Mouse (Mus musculus) liver, embryonic 14.5 days (tissue): Measurements from ENCODE around the gene Il1r1.
"Not testable (repeated sequence)": the region's sequence is repeated elsewhere in the genome, so short reads cannot be mapped to it uniquely, and the experiment has no call there.

Experiments
- CTCF ChIP-seq: IDR thresholded peaks from 2 replicates; pipeline ENCODE4 v1.5.1; 2016; ENCODE audit warnings: antibody characterized with exemption, low read depth, control low read depth
- EP300 ChIP-seq: IDR thresholded peaks from 2 replicates; pipeline ENCODE4 v1.6.1; 2016; ENCODE audit warnings: antibody characterized with exemption, low read depth

DNA sequence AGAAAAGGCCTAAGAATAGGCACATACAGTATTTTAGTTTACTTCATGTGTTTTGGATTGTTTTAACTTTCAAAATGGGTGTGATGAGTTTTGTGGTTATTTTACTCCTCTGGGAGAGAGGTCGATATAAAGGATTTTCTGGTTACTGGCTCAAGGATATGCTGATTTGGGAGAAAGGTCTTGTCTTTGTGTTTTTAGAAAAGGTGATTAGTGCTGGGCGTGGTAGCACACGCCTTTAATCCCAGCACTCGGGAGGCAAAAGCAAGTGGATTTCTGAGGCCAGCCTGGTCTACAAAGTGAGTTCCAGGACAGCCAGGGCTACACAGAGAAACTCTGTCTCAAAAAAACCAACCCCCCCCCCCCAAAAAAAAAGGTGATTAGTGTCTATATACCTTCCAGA is 79.4 kb downstream of the Il1r1 start:
- not testable (repeated sequence) for TF ChIP-seq CTCF, EP300
